Mouse (Mus musculus): ENCODE results near the gene Mrgprg. TPM values are rescaled to one million over a fixed set of nuclear protein-coding genes. Genes with fewer than 3 reads are reported as not detected.

Gene Mrgprg
- total RNA-seq, 1 experiment = not detected

GRCm38 (mm10) chr7:143769461-143769860 lies 2.7 kb upstream of the Mrgprg start:
- H3K9ac ChIP-seq (ENCODE audit: insufficient read depth, low read depth, low read length, poor library complexity, severe bottlenecking) = no peak overlapping the region
- no peak overlapping the region for H3K27ac ChIP-seq (ENCODE audit: insufficient read depth, low read depth, low read length, poor library complexity, severe bottlenecking)
- TF ChIP-seq HCFC1 (IDR thresholded peaks at IDR 0.05; ENCODE audit: borderline replicate concordance, insufficient read depth, low read length) (no peak), MAFK (IDR thresholded peaks at IDR 0.05; ENCODE audit: insufficient read depth, low read depth, low read length) (peak; percentile 50; the same call in 1 of the 2 replicates)
- no peaks in the 10 kb centered on the region for H3K9me3 ChIP-seq (ENCODE audit: control insufficient read depth, insufficient read depth, low read depth, low read length)
- H3K4me3 ChIP-seq (ENCODE audit: insufficient read depth in 1 of 2, low read depth in 1 of 2, low read length in 2 of 2, poor library complexity in 1 of 2, severe bottlenecking in 1 of 2) = no peak overlapping the region
- no peaks in the 10 kb centered on the region for H3K36me3 ChIP-seq (ENCODE audit: control insufficient read depth, insufficient read depth, low read length, poor library complexity, severe bottlenecking)
- in situ Hi-C loops (cut with MboI; ENCODE audit: low sequenced_read_pairs in 2 of 2, unreplicated experiment in 2 of 2) = loop anchor here in 1 of 2 experiments (10.0 kb wide), 1 partner anchor 65 kb away; no protein-coding TSS in a partner anchor
- no peak for DNase-seq (ENCODE audit: low read depth, low spot score)
- no peaks in the 10 kb centered on the region for H3K4me1 ChIP-seq (ENCODE audit: control insufficient read depth in 2 of 2, insufficient read depth in 2 of 2, low read length in 2 of 2, poor library complexity in 1 of 2)

DNA sequence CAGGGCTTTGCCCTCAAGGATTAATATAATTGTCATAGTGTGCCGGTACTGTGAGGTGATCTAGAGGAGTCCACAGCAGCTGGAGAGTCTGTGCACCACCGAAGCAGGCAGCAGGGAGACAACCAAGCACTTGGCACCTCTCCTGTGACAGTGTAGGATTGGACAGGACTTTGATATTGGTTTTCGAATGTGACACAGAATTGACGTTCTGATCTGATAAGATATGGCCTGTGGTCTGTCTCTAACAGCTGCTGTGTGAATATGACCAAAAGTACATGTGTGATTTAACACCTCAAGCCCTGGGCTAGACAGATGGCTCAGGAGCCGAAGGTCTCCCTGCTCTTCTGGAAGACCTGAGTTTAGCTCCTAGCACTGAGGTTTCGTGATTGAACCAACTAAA lies 1.5 kb upstream of the Mrgprg start:
- no peak for DNase-seq (ENCODE audit: low read depth, low spot score)
- no peak overlapping the region for H3K4me3 ChIP-seq (ENCODE audit: insufficient read depth in 1 of 2, low read depth in 1 of 2, low read length in 2 of 2, poor library complexity in 1 of 2, severe bottlenecking in 1 of 2)
- no peaks in the 10 kb centered on the region for H3K9me3 ChIP-seq (ENCODE audit: control insufficient read depth, insufficient read depth, low read depth, low read length)
- no peak overlapping the region for H3K9ac ChIP-seq (ENCODE audit: insufficient read depth, low read depth, low read length, poor library complexity, severe bottlenecking)
- no peak overlapping the region for H3K27ac ChIP-seq (ENCODE audit: insufficient read depth, low read depth, low read length, poor library complexity, severe bottlenecking)
- in situ Hi-C loops (cut with MboI; ENCODE audit: low sequenced_read_pairs in 2 of 2, unreplicated experiment in 2 of 2) = loop anchor here in 1 of 2 experiments (10.0 kb wide), 1 partner anchor 63 kb away; no protein-coding TSS in a partner anchor
- no peak for TF ChIP-seq MAFK (IDR thresholded peaks at IDR 0.05; ENCODE audit: insufficient read depth, low read depth, low read length)
- no peak for TF ChIP-seq ZNF384 (IDR thresholded peaks at IDR 0.05; ENCODE audit: low read depth, low read length)
- TF ChIP-seq ZC3H11A (IDR thresholded peaks at IDR 0.05; ENCODE audit: borderline replicate concordance, low read depth, low read length) = no peak
- TF ChIP-seq CHD2 (IDR thresholded peaks at IDR 0.05; ENCODE audit: low read depth, low read length) = no peak
- no peak for TF ChIP-seq HCFC1 (IDR thresholded peaks at IDR 0.05; ENCODE audit: borderline replicate concordance, insufficient read depth, low read length)
- H3K4me1 ChIP-seq (ENCODE audit: control insufficient read depth in 2 of 2, insufficient read depth in 2 of 2, low read length in 2 of 2, poor library complexity in 1 of 2) = no peaks in the 10 kb centered on the region
- no peaks in the 10 kb centered on the region for H3K36me3 ChIP-seq (ENCODE audit: control insufficient read depth, insufficient read depth, low read length, poor library complexity, severe bottlenecking)

DNA sequence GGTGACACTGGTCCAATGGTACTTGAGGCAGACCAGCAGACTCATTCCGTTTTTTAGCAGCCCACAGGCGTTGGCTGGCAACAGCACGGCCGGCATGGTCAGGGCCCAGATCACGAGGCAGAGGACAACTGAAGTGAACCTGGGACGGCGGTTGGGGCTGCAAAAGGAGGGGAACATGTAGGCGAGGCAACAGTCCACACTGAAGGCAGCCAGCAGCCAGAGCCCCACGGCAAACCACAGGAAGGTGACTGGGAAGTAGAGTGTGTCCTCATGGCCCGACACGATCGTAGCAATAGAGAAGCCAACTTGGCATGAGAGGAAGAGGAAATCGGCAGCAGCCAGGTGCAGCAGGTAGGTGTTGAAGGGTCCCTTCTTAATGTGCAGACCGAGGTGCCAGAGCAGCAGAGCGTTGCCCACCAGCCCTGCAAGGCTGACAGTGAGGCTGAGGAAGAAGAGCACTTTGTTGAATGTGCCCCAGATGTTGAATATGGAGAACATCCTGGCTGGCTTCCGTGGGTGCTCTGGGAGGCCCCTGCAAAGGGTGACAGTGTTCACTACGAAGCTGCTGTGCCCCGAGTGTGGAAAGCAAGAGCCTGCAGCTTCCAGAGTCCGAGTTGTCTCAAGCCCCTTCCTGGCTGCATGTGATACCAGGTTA lies 1.8 kb downstream of the Mrgprg start:
- in situ Hi-C loops (cut with MboI; ENCODE audit: low sequenced_read_pairs in 2 of 2, unreplicated experiment in 2 of 2) = loop anchor here in 1 of 2 experiments (10.0 kb wide), 1 partner anchor 60 kb away; no protein-coding TSS in a partner anchor
- H3K9ac ChIP-seq (ENCODE audit: insufficient read depth, low read depth, low read length, poor library complexity, severe bottlenecking) = no peak overlapping the region
- no peak for DNase-seq (ENCODE audit: low read depth, low spot score)
- H3K4me1 ChIP-seq (ENCODE audit: control insufficient read depth in 2 of 2, insufficient read depth in 2 of 2, low read length in 2 of 2, poor library complexity in 1 of 2) = no peaks in the 10 kb centered on the region
- no peak overlapping the region for H3K4me3 ChIP-seq (ENCODE audit: insufficient read depth in 1 of 2, low read depth in 1 of 2, low read length in 2 of 2, poor library complexity in 1 of 2, severe bottlenecking in 1 of 2)
- H3K9me3 ChIP-seq (ENCODE audit: control insufficient read depth, insufficient read depth, low read depth, low read length) = no peaks in the 10 kb centered on the region
- H3K36me3 ChIP-seq (ENCODE audit: control insufficient read depth, insufficient read depth, low read length, poor library complexity, severe bottlenecking) = no peaks in the 10 kb centered on the region
- H3K27ac ChIP-seq (ENCODE audit: insufficient read depth, low read depth, low read length, poor library complexity, severe bottlenecking) = no peak overlapping the region
- no peak for TF ChIP-seq HCFC1 (IDR thresholded peaks at IDR 0.05; ENCODE audit: borderline replicate concordance, insufficient read depth, low read length)
- no peak for TF ChIP-seq MAFK (IDR thresholded peaks at IDR 0.05; ENCODE audit: insufficient read depth, low read depth, low read length)
- TF ChIP-seq ZNF384 (IDR thresholded peaks at IDR 0.05; ENCODE audit: low read depth, low read length) = no peak
- TF ChIP-seq ZC3H11A (IDR thresholded peaks at IDR 0.05; ENCODE audit: borderline replicate concordance, low read depth, low read length) = no peak

GRCm38 (mm10) chr7:143763794-143764193 lies 3.0 kb downstream of the Mrgprg start:
- Histone ChIP-seq H3K36me3 (ENCODE audit: control insufficient read depth, insufficient read depth, low read length, poor library complexity, severe bottlenecking) (no peaks in the 10 kb centered on the region), H3K9ac (ENCODE audit: insufficient read depth, low read depth, low read length, poor library complexity, severe bottlenecking) (no peak overlapping the region), H3K4me3 (ENCODE audit: insufficient read depth in 1 of 2, low read depth in 1 of 2, low read length in 2 of 2, poor library complexity in 1 of 2, severe bottlenecking in 1 of 2) (no peak overlapping the region), H3K27ac (ENCODE audit: insufficient read depth, low read depth, low read length, poor library complexity, severe bottlenecking) (no peak overlapping the region), H3K4me1 (ENCODE audit: control insufficient read depth in 2 of 2, insufficient read depth in 2 of 2, low read length in 2 of 2, poor library complexity in 1 of 2) (no peaks in the 10 kb centered on the region), H3K9me3 (ENCODE audit: control insufficient read depth, insufficient read depth, low read depth, low read length) (no peaks in the 10 kb centered on the region)
- TF ChIP-seq MAFK (IDR thresholded peaks at IDR 0.05; ENCODE audit: insufficient read depth, low read depth, low read length) (no peak), ZC3H11A (IDR thresholded peaks at IDR 0.05; ENCODE audit: borderline replicate concordance, low read depth, low read length) (no peak), CHD2 (IDR thresholded peaks at IDR 0.05; ENCODE audit: low read depth, low read length) (no peak), HCFC1 (IDR thresholded peaks at IDR 0.05; ENCODE audit: borderline replicate concordance, insufficient read depth, low read length) (no peak), ZNF384 (IDR thresholded peaks at IDR 0.05; ENCODE audit: low read depth, low read length) (no peak)
- no peak for DNase-seq (ENCODE audit: low read depth, low spot score)
- in situ Hi-C loops (cut with MboI; ENCODE audit: low sequenced_read_pairs in 2 of 2, unreplicated experiment in 2 of 2) = loop anchor here in 1 of 2 experiments (10.0 kb wide), 1 partner anchor 59 kb away; no protein-coding TSS in a partner anchor
